Mouse (Mus musculus) midbrain, embryonic 13.5 days (tissue): ENCODE data around the gene Gm11444. TPM values are rescaled to one million over a fixed set of nuclear protein-coding genes. Genes with fewer than 3 reads are reported as not detected.

Source experiments
- ATAC-seq: fragments of 200-750 bp; cut with Nextera tagmentation; 2 replicates; pipeline ENCODE4 v1.8.0; 2017; ENCODE audit warnings: mild to moderate bottlenecking, moderate TSS enrichment, moderate library complexity
- H3K27ac ChIP-seq: fragments of 300-500 bp; sonication (generic); 2 replicates; pipeline ENCODE4 v1.5.1; 2015; ENCODE audit warnings: inconsistent platforms, mild to moderate bottlenecking, moderate library complexity
- H3K27me3 ChIP-seq: fragments of 300-500 bp; sonication (generic); 2 replicates; pipeline ENCODE4 v1.6.1; 2015; ENCODE audit warnings: mild to moderate bottlenecking, inconsistent platforms
- H3K36me3 ChIP-seq: fragments of 300-500 bp; sonication (generic); 2 replicates; pipeline ENCODE4 v1.6.1; 2015; ENCODE audit warnings: mild to moderate bottlenecking, inconsistent platforms
- H3K4me1 ChIP-seq: fragments of 300-500 bp; sonication (generic); replicated peaks from 2 replicates; pipeline ENCODE4 v1.6.1; 2015; ENCODE audit warnings: inconsistent platforms
- H3K4me2 ChIP-seq: fragments of 300-500 bp; sonication (generic); replicated peaks from 2 replicates; pipeline ENCODE4 v1.6.1; 2015; ENCODE audit warnings: moderate library complexity, mild to moderate bottlenecking, inconsistent platforms
- H3K4me3 ChIP-seq: fragments of 300-500 bp; sonication (generic); replicated peaks from 2 replicates; pipeline ENCODE4 v1.5.1; 2015; ENCODE audit warnings: mild to moderate bottlenecking, inconsistent platforms
- H3K9ac ChIP-seq: fragments of 300-500 bp; sonication (generic); replicated peaks from 2 replicates; pipeline ENCODE4 v1.6.1; 2015; ENCODE audit warnings: mild to moderate bottlenecking, inconsistent platforms
- H3K9me3 ChIP-seq: fragments of 300-500 bp; sonication (generic); 2 replicates; pipeline ENCODE4 v1.6.1; 2016; ENCODE audit warnings: mild to moderate bottlenecking, inconsistent platforms
- WGBS: fragments of 180-500 bp; shearing (Covaris S2); methylation state at CpG from one replicate; pipeline ENCODE4 v1.1.7; 2015; 5-methylcytosine and 5-hydroxymethylcytosine counted together
- polyA plus RNA-seq: library from polyadenylated mRNA; unstranded; fragments of >200 nt; fragmentation: Nextera tagmentation; extraction: Ambion mirVana; gene quantifications from 2 replicates; pipeline ENCODE4 v1.2.1, GENCODE M21; 2015

The Gm11444 gene
- polyA plus RNA-seq, 1 experiment from 2014 or later: not detected

DNA sequence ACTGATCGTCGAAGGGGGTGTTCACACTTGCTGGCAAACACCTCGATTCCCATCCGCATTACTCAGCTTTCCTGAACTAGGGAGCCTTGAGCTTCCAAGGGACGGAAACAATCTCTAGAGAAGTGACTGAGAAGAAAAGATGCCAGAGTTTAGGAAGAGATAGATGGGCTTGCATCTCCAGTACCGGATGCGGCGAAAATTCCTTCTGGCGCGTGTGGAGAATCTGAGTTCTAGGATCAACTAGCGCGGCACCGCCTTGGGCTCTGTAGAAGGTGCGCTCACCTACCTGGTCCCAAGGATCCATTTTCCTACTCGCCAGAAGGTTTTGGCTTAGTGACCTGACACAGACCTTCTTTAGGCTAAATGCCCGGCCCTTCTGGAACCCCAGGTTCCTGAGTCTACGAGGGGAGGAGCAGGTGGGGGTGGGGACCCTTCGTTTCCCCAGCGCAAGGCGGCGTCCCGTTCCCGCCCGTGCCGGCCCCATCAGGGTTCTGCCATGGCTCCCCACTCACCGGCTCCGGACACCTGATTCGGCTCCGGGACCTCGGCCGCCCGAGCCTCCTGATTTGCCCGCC lies 18.4 kb downstream of the Gm11444 start:
- Histone ChIP-seq H3K9ac (no peak overlapping the region), H3K9me3 (no peaks in the 10 kb centered on the region), H3K27me3 (peaks cover 98% of the 10 kb centered on the region), H3K4me2 (peak overlapping the region; percentile 65), H3K4me3 (peak overlapping the region; percentile 41), H3K4me1 (peaks cover 40% of the 10 kb centered on the region), H3K36me3 (no peaks in the 10 kb centered on the region), H3K27ac (no peak overlapping the region)
- no peak for ATAC-seq
- WGBS: under 1% methylated on average over 33 of the region's 33 CpGs

DNA sequence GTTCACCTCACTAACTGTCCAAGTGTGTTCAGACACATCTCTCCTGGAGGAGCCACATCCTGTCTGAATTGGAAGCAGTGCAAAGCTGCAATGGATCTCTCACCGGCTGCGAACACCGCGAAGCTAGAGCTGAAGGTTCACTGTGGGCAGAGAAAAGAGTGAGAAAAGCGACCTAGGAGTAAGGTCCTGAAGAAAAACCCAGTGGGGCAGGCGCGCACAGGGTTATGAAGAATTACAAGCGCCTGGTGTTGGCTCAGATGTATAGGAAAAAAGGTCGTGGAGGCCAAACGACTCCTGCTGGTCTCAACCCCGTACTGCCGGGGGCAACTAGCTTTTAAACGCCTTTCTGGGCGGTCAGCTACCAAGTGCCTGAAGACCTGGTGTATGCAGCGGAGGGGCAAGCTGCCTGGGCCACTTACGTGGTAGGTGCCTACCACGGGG lies 19.2 kb downstream of the Gm11444 start:
- H3K27me3 ChIP-seq: peaks cover 98% of the 10 kb centered on the region
- H3K27ac ChIP-seq: no peak overlapping the region
- no peak for ATAC-seq
- H3K36me3 ChIP-seq: no peaks in the 10 kb centered on the region
- no peak overlapping the region for H3K4me3 ChIP-seq
- H3K9me3 ChIP-seq: no peaks in the 10 kb centered on the region
- no peak overlapping the region for H3K4me2 ChIP-seq
- WGBS: 2% methylated on average over 17 of the region's 17 CpGs
- peaks cover 40% of the 10 kb centered on the region for H3K4me1 ChIP-seq
- H3K9ac ChIP-seq: no peak overlapping the region

DNA sequence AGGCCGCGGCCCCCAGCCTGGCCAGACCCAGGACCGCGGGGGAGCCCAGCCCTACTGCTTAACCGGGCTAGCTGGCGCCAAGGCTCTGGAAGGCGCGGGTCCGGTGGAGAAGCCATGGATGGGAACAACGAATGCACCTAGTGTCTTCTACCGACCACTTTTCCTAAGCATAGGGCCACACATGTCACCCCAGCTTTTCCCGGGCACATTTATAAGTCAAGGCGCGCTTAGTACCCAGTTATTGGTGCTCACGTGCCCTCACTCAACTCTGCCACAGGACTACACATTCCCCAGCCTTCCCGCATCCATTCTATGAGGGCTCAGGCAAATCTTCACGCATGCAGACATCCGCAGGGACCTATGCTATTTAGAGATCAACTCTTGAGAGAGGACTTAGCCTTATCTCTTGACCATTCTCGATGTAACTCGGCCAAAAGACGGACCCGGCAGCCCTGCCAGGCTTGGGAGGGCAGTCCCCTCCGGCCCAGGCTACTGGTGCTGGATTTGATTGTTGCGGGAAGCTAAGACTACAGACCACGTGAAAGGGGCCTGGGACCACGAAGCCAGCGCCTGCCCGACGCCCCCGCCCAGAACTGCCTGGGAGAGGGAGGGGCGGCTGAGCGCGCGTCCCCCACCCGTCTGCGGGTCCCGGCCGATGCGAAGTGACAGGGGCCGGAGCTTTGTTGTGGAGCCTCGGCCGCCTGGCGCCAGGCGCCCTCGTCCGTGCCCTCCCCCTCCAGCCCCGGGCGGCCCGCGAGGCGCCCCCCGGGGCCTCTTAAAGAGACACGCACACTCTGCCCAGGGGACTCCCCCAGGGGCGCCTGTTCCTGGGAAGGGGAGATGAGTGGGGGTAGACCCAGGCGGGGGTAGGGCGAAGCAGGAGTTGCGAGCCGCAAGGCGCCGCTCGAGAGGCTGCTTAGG lies 20.4 kb downstream of the Gm11444 start:
- H3K4me1 ChIP-seq: peaks cover 40% of the 10 kb centered on the region
- H3K27ac ChIP-seq: no peak overlapping the region
- WGBS: under 1% methylated on average over 61 of the region's 61 CpGs
- ATAC-seq: no peak
- H3K4me2 ChIP-seq: peak overlapping the region; percentile 48
- H3K4me3 ChIP-seq: peak overlapping the region; percentile 29
- peaks cover 98% of the 10 kb centered on the region for H3K27me3 ChIP-seq
- no peak overlapping the region for H3K9ac ChIP-seq
- no peaks in the 10 kb centered on the region for H3K9me3 ChIP-seq
- no peaks in the 10 kb centered on the region for H3K36me3 ChIP-seq

DNA sequence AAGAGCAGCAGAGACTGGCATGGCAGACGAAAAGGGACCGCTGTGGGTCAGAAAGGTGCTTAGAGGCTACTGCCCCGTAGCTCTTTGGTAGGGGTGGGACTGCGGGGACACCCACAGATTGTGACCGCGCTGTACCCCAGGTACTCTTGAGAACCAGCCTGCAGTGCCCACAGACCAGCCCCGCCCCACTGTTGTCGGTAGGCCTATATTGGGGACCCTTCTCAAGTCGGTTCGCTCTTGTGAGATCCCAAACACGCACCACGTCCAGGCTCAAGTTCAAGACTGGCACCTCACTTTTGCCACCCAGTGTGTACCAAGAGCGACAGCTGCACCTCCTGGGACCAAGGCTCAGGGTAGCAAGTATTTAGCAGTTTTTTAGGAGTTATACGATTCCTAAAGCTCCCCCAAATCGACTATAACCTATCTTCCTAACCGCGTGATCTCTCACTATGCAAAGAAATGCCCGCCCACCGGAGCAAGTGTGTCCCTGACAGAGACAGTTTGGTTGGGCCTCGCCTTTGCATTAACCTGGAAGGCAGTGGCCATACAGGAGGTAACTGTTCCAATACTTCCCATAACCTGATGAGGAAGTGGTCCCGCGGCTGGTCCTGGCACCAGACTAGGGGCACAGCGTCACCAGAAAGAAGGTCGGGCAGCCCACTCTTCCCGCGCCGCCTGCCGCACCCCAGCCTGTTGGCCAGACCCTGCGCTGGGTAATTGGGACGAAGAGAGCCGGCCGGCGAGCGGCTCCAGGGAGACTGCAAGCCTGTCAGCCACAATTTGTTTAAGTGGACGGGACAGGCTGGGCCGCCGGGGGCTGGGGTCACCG lies 21.2 kb downstream of the Gm11444 start:
- ATAC-seq: no peak
- peak overlapping the region; percentile 48; the same call in 1 of the 2 replicates for H3K4me2 ChIP-seq
- peak overlapping the region; percentile 29; the same call in 1 of the 2 replicates for H3K4me3 ChIP-seq
- peaks cover 40% of the 10 kb centered on the region for H3K4me1 ChIP-seq
- no peaks in the 10 kb centered on the region for H3K36me3 ChIP-seq
- WGBS: 5% methylated on average over 38 of the region's 38 CpGs
- no peaks in the 10 kb centered on the region for H3K9me3 ChIP-seq
- no peak overlapping the region for H3K27ac ChIP-seq
- no peak overlapping the region for H3K9ac ChIP-seq
- peaks cover 98% of the 10 kb centered on the region for H3K27me3 ChIP-seq

DNA sequence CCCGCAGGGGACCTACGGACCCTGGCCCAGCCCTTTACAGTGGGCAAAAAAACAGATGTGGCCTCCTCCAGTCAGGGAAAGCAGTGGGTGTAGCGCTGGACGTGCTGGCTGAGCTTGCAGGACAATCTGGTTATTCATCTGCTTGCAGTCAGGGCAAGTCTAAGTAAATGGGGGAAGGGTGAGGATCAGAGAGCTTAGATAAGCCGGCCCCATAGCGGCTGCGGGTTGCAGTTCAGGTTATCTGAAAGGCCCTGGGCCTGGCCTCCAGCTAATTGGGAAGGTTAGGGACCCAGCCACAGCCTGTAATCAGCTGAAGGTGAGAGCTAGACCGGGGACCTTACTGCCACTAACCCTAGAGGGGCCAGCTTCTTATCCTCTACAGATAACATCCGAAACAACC lies 22.8 kb downstream of the Gm11444 start:
- peaks cover 29% of the 10 kb centered on the region for H3K4me1 ChIP-seq
- H3K9ac ChIP-seq: no peak overlapping the region
- 13% methylated on average over 9 of the region's 9 CpGs for WGBS
- H3K4me3 ChIP-seq: no peak overlapping the region
- no peak for ATAC-seq
- no peaks in the 10 kb centered on the region for H3K9me3 ChIP-seq
- no peaks in the 10 kb centered on the region for H3K36me3 ChIP-seq
- no peak overlapping the region for H3K4me2 ChIP-seq
- H3K27ac ChIP-seq: no peak overlapping the region
- H3K27me3 ChIP-seq: peaks cover 99% of the 10 kb centered on the region

DNA sequence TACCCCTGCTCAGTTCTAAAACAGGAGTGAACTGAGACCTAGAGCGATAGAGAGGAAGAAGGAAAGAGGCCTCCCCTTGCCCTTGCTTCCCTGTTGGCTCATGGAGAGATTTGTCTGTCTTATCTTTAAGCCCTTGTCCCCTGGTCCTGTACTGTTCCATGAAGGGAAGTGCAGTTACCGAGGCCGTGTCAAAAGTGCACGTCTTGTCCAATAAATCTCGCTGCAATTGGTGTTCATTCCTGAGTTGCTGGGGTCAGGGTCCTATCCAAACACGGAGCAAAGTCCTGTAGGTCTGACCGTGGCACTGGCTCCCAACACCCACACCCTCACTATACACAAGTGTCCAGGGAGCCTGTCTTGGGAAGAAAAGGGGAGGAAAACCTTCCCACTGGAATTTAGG lies 24.3 kb downstream of the Gm11444 start:
- Histone ChIP-seq H3K4me3 (no peak overlapping the region), H3K9ac (no peak overlapping the region), H3K9me3 (no peaks in the 10 kb centered on the region), H3K4me2 (no peak overlapping the region), H3K27me3 (peaks cover 96% of the 10 kb centered on the region), H3K4me1 (peaks cover 23% of the 10 kb centered on the region), H3K36me3 (no peaks in the 10 kb centered on the region), H3K27ac (no peak overlapping the region)
- ATAC-seq: no peak
- WGBS: 85% methylated on average over 7 of the region's 7 CpGs

DNA sequence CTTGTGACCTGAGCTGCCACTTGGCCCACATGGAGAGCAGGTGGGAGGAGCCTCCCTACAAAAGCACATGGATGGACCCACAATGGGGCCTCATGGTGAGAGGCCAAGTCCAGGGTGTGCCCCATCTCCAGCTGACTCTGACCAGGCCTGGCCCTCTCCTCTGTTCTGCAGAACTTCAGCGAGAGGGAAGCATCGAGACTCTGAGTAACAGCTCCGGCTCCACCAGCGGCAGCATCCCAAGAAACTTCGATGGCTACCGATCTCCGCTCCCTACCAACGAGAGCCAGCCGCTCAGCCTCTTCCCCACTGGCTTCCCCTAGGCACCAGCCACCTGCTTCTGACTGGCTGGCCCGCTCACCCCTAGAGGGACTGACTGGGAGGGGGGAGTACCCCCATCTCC lies 25.1 kb downstream of the Gm11444 start:
- H3K9me3 ChIP-seq: no peaks in the 10 kb centered on the region
- no peak overlapping the region for H3K9ac ChIP-seq
- WGBS: 66% methylated on average over 10 of the region's 10 CpGs
- peaks cover 93% of the 10 kb centered on the region for H3K27me3 ChIP-seq
- no peak overlapping the region for H3K27ac ChIP-seq
- no peaks in the 10 kb centered on the region for H3K36me3 ChIP-seq
- no peak overlapping the region for H3K4me3 ChIP-seq
- peaks cover 17% of the 10 kb centered on the region for H3K4me1 ChIP-seq
- no peak overlapping the region for H3K4me2 ChIP-seq
- ATAC-seq: no peak

DNA sequence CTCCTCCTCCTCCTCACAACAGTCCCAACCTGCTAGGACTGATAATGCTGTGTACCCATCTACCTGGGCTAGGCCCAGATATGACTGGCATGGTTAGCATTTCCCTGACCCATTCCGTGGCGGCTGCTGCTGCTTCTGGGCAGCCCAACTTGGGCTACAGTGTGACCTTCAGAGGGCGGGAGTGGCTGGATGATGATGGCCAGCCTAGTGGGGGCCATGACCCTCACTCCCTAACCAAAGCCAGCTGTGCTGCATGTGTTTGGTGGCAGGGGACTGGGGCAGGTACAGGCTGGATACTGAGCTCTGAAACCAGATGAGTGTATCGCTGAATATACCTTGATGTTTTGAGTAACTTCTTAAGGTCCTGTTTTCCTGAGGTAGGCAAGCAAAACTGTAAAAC lies 26.3 kb downstream of the Gm11444 start:
- H3K4me3 ChIP-seq: no peak overlapping the region
- no peaks in the 10 kb centered on the region for H3K36me3 ChIP-seq
- no peaks in the 10 kb centered on the region for H3K9me3 ChIP-seq
- peaks cover 5% of the 10 kb centered on the region; the same call in 1 of the 2 replicates for H3K4me1 ChIP-seq
- WGBS: 93% methylated on average over 4 of the region's 4 CpGs
- H3K27ac ChIP-seq: no peak overlapping the region
- H3K4me2 ChIP-seq: no peak overlapping the region
- H3K27me3 ChIP-seq: peaks cover 80% of the 10 kb centered on the region
- no peak overlapping the region for H3K9ac ChIP-seq
- ATAC-seq: no peak

DNA sequence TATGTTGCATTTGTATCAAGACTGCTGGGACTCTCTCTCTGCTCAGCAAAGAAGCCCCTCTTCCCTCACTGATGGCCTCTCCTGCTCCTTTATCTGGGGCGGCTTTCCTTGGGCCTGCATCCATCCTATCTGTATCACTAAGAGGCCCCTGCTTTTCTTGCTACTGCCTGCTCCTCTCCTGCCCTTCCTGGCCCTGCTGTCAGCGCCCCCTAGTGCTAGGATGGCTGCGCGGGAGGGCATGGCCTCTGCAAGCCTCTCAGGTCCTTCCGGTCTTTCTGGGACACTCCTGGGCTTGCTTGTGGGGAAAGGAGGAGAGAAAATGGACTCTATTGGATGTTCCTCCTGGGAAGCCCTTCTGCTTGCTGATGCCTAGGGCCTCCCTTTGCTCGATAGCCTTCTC lies 27.0 kb downstream of the Gm11444 start:
- H3K36me3 ChIP-seq: no peaks in the 10 kb centered on the region
- WGBS: 11% methylated on average over 6 of the region's 6 CpGs
- no peaks in the 10 kb centered on the region for H3K9me3 ChIP-seq
- H3K27me3 ChIP-seq: peaks cover 74% of the 10 kb centered on the region
- peak; percentile 60; the same call in 1 of the 2 replicates for ATAC-seq
- H3K9ac ChIP-seq: no peak overlapping the region
- H3K27ac ChIP-seq: no peak overlapping the region
- peaks cover 5% of the 10 kb centered on the region; the same call in 1 of the 2 replicates for H3K4me1 ChIP-seq
- no peak overlapping the region for H3K4me2 ChIP-seq
- no peak overlapping the region for H3K4me3 ChIP-seq

DNA sequence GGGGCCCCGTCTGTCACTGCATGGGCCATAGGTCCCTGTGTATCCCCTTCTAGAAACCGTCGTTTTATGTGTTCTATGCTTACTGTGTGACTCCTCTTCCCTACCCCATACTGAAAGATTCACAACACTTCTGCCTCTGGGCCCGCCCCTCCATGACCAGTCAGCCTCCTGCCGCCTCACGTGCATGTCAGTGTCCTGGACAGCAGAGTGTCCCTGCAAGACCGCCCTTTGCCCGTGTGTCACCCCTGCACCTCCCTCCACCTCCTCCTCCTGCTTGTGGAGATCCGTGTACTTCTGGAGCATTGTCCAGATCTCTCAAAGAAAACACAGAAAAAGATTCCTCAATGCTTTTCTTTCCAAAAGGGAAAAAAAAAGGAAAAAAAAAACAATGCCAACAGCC lies 28.5 kb downstream of the Gm11444 start:
- no peak for ATAC-seq
- Histone ChIP-seq H3K4me1 (no peaks in the 10 kb centered on the region; the same call in 1 of the 2 replicates), H3K27me3 (peaks cover 59% of the 10 kb centered on the region), H3K36me3 (no peaks in the 10 kb centered on the region), H3K9ac (no peak overlapping the region), H3K9me3 (no peaks in the 10 kb centered on the region), H3K4me2 (no peak overlapping the region), H3K27ac (no peak overlapping the region), H3K4me3 (no peak overlapping the region)
- WGBS: 76% methylated on average over 9 of the region's 9 CpGs

DNA sequence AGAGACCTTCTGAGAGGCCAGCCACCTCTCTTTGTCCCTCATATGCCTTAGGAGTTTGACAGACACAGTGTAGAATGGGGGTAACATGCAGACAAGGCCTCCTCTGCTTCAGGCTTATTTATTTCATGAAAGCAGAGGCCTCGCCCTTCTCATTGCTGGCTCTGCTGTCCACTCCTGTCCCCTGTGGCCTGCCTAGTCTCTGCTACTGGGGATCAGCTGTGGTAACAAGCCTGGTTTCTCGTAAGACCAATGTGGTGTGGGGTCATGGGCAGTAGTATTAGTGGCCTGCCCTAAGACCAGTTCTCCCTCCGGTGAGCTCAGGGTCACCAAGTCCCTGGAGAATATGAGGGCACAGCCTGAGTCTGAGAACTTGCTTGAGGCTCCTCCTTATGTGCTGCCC lies 29.2 kb downstream of the Gm11444 start:
- 83% methylated on average over 3 of the region's 3 CpGs for WGBS
- no peak overlapping the region for H3K27ac ChIP-seq
- H3K4me1 ChIP-seq: no peaks in the 10 kb centered on the region; the same call in 1 of the 2 replicates
- no peaks in the 10 kb centered on the region for H3K9me3 ChIP-seq
- no peaks in the 10 kb centered on the region for H3K36me3 ChIP-seq
- no peak overlapping the region for H3K4me3 ChIP-seq
- peaks cover 53% of the 10 kb centered on the region for H3K27me3 ChIP-seq
- no peak overlapping the region for H3K9ac ChIP-seq
- no peak for ATAC-seq
- H3K4me2 ChIP-seq: no peak overlapping the region

DNA sequence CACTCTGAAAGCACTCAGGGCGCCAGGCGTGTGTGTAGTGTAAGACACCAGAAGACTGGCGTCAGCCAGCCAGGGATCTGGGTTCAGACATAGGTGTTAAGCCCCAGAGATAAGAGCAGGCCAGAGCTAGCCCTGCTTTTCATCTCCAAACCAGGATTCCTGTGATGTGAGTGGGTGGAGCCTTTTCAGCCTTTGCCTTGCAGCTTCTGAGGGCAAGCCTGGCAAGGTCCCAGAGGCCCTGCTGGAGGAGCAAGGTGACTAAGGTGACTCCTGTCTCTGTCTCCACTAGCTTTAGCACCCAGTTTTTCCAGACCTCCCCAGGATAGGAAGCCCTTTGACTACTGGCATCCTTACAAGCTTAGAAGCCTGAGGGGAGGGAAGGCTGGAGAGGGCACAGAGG lies 31.7 kb downstream of the Gm11444 start:
- peaks cover 32% of the 10 kb centered on the region; the same call in 1 of the 2 replicates for H3K27me3 ChIP-seq
- ATAC-seq: no peak

More for the DNA sequence above, 31.7 kb downstream of the Gm11444 start:
- Histone ChIP-seq H3K4me1 (no peaks in the 10 kb centered on the region; the same call in 1 of the 2 replicates), H3K36me3 (no peaks in the 10 kb centered on the region), H3K9ac (no peak overlapping the region), H3K4me3 (no peak overlapping the region), H3K4me2 (no peak overlapping the region), H3K9me3 (no peaks in the 10 kb centered on the region), H3K27ac (no peak overlapping the region)
- 71% methylated on average over 3 of the region's 3 CpGs for WGBS
